Mouse (Mus musculus) small intestine, adult 2 months (tissue): ENCODE measurements around the gene Crtc3. TPM values are rescaled to one million over a fixed set of nuclear protein-coding genes. Genes with fewer than 3 reads are reported as not detected.
A peak's percentile ranks its signal among the peaks of the same experiment; 100 is the strongest.

ENCODE experiments used
- H3K27ac ChIP-seq: fragments of 200-500 bp; 2 replicates; pipeline ENCODE4 v1.5.1; 2012; ENCODE audit warnings: low read depth, low read length, control low read depth, inconsistent platforms; ENCODE audit not compliant: insufficient read depth
- H3K27me3 ChIP-seq: fragments of 200-500 bp; 2 replicates; pipeline ENCODE4 v1.6.1; 2012; ENCODE audit warnings: mild to moderate bottlenecking, moderate library complexity, low read length, inconsistent platforms; ENCODE audit not compliant: control insufficient read depth, insufficient read depth
- H3K36me3 ChIP-seq: fragments of 200-500 bp; 2 replicates; pipeline ENCODE4 v1.6.1; 2012; ENCODE audit warnings: mild to moderate bottlenecking, low read length, control low read depth, inconsistent platforms; ENCODE audit not compliant: control insufficient read depth, insufficient read depth
- H3K4me1 ChIP-seq: fragments of 200-500 bp; 2 replicates; pipeline ENCODE4 v1.6.1; 2012; ENCODE audit warnings: low read length, inconsistent platforms, mixed read lengths; ENCODE audit not compliant: control insufficient read depth, insufficient read depth, insufficient read length
- H3K4me3 ChIP-seq: fragments of 200-500 bp; 2 replicates; pipeline ENCODE4 v1.5.1; 2012; ENCODE audit warnings: low read depth, mild to moderate bottlenecking, control low read depth, inconsistent platforms, low read length, moderate library complexity
- CTCF ChIP-seq: fragments of 200-500 bp; IDR thresholded peaks from 2 replicates; pipeline ENCODE4 v1.5.1; 2012; ENCODE audit warnings: low read depth, mild to moderate bottlenecking, control low read depth, inconsistent platforms, low read length, moderate library complexity, mixed read lengths; ENCODE audit not compliant: insufficient replicate concordance, insufficient read length; ENCODE audit errors: extremely low read depth
- POLR2A ChIP-seq: fragments of 200-500 bp; IDR thresholded peaks from 2 replicates; pipeline ENCODE4 v1.6.1; 2012; ENCODE audit warnings: low read depth, mild to moderate bottlenecking, control low read depth, inconsistent platforms, low read length, moderate library complexity
- WGBS: fragments of 180-500 bp; shearing (Covaris S2); methylation state at CpG from one replicate; pipeline ENCODE4 v1.1.7; 2018; 5-methylcytosine and 5-hydroxymethylcytosine counted together
- polyA plus RNA-seq: library from polyadenylated mRNA; depleted of rRNA; stranded (reverse); fragments of >200 nt; gene quantifications from 2 replicates; pipeline ENCODE4 v1.2.3, GENCODE M21; 2012; rRNA removed

The Crtc3 gene
- 11.0 and 15.7 TPM in 2 replicates for polyA plus RNA-seq

DNA sequence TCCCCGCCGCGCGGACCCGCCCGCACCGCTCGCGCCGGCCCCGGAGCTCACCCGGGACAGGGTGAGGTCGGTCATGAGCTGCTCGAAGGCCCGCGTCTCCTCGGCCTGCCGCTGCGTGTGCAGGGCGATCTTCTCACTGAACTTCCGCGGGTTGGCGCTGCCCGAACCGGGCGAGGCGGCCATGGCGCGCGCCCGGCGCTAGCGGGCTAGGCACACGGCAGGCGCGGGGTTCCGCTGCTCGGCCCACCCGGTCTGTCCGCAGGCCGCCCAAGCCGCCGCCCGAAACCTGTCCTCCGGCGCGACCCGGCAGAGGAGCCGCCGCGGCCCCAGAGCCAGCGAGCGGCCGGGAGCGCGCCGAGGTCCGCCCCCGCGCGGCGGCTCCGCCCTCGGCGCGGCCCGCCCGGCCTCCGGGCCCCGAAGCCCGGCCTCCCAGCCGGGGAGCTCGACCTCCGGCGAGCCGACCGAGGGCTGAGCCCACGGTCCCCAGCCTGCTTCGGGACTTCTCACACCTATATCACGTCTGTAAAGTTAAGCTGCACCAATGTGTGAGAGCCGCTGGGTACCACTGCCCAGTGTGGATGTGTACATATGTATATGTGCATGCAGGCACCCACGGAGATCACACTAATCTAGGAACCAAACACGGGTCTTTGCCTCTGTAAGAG is at the start of gene Crtc3:
Gene Crtc3, minus strand, starts transcription at position 322 of the 665 bp plus-strand sequence.
- TF ChIP-seq CTCF (no peak), POLR2A (peak; percentile 37; the same call in 1 of the 2 replicates)

DNA sequence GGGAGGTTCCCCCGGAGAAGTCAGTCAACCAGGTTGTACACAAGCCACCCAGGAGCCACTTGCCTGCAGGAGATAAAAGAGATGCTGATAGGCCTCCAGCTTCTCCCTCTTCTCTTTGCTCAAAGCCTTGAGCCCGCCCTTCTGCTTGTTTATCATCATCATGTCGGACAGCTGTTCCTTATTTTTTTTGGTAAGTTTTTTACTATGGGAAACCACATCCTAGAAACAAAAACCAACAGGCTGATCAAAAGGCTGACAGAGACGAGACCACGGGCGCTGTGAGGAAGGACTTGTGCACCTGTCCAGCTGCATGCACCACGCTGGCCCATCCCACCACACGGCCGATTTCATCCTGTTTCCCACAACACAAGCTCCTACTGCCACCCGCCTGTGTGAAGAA is 47.5 kb upstream of the Crtc3 start:
- Histone ChIP-seq H3K4me1 (no peaks in the 10 kb centered on the region), H3K27ac (no peak overlapping the region), H3K27me3 (no peaks in the 10 kb centered on the region), H3K4me3 (no peak overlapping the region), H3K36me3 (peaks cover 82% of the 10 kb centered on the region)
- WGBS = 82% methylated on average over 10 of the region's 10 CpGs
- TF ChIP-seq POLR2A (no peak), CTCF (no peak)

More for the DNA sequence above, at the start of gene Crtc3:
- under 1% methylated on average over 83 of the region's 83 CpGs for WGBS
- Histone ChIP-seq H3K4me1 (peaks cover 5% of the 10 kb centered on the region; the same call in 1 of the 2 replicates), H3K4me3 (peak within 1 kb of the TSS; percentile 97), H3K36me3 (no peaks in the 10 kb centered on the region), H3K27me3 (no peaks in the 10 kb centered on the region), H3K27ac (peak within 1 kb of the TSS; percentile 92)

DNA sequence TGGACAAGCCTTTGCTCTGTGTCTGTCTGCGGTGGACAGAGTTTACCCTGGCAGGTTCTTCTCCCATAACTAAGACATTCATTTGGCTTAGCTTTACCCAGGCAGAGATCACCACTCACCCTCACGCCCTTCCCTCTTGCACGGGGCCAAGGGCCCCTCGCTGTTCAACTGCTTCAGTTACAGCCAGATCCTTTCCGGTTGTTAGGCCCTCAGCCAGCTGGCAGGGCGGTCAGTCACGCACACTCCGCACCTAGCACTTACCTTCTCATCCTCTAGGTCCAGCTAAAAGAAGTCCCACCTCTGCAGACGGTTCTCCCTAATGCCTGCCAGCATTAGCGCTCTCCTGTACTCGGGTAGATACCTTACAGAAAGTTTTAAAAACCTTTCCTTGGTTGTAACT is 44.3 kb upstream of the Crtc3 start:
- Histone ChIP-seq H3K4me3 (no peak overlapping the region), H3K4me1 (no peaks in the 10 kb centered on the region), H3K36me3 (peaks cover 83% of the 10 kb centered on the region), H3K27me3 (no peaks in the 10 kb centered on the region), H3K27ac (no peak overlapping the region)
- no peak for TF ChIP-seq POLR2A
- no peak for TF ChIP-seq CTCF
- WGBS = 82% methylated on average over 11 of the region's 11 CpGs

DNA sequence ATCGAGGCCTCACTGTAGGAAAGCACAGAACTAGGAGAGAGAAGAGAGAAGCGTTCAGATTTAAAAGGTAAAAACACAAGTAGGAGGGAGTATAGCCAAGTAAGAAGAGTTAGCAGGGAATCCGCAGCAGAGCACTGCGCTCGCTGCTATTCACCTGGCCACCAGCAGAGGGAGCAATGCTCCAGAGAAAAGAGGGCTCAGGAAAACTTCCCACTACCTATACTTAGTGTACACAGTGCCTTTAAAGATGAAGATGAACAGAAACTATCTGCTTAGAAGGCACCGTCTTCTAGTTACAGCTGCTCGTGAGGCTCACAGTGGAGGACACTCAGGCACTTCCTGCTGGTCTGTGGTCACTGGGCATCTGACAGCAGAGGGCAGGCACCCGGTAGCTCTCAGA is 41.0 kb upstream of the Crtc3 start:
- H3K4me3 ChIP-seq = no peak overlapping the region
- H3K36me3 ChIP-seq = peaks cover 82% of the 10 kb centered on the region

DNA sequence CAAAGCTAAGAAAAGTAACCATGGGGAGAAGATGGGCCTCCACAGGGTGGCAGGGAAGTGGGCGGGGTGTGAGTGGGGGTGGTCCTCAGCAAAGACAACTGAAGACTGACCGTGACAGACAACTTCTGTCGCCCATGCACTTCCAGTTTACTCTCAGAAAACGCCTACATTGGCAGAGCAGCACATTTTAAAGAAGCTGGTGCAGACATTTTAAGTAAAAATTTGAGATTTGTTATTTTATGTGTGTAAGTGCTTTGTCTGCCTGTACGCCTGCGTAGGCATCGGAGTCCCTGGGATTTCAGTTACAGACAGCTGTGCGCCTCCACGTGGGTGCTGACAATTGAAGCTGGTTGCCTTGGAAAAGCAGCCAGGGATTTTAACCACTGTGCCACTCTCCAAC is 32.4 kb upstream of the Crtc3 start:
- no peaks in the 10 kb centered on the region for H3K27me3 ChIP-seq
- 85% methylated on average over 9 of the region's 9 CpGs for WGBS
- no peaks in the 10 kb centered on the region for H3K4me1 ChIP-seq
- TF ChIP-seq POLR2A = no peak
- no peak for TF ChIP-seq CTCF
- H3K4me3 ChIP-seq = no peak overlapping the region
- no peak overlapping the region for H3K27ac ChIP-seq
- peaks cover 85% of the 10 kb centered on the region for H3K36me3 ChIP-seq

More for the DNA sequence above, 41.0 kb upstream of the Crtc3 start:
- TF ChIP-seq CTCF (peak; percentile 98), POLR2A (no peak)
- H3K4me1 ChIP-seq = no peaks in the 10 kb centered on the region
- no peak overlapping the region for H3K27ac ChIP-seq
- WGBS = 25% methylated on average over 8 of the region's 8 CpGs
- H3K27me3 ChIP-seq = no peaks in the 10 kb centered on the region

DNA sequence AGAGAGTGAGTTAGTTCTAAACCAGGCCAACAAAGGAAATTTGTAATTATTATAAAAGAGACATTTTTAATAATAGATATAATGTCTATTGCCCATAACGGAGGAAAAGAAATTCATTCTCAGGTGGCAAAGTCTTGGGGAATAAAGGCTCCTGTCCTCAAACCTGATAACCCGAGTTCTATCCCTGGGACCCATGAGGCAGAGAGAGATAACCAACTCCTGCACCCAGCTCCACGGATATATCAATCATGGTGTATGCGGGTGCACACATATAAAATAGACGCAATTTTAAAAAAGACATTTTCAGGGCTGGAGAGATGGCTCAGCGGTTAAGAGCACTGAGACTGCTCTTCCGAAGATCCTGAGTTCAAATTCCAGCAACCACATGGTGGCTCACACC is 30.9 kb upstream of the Crtc3 start:
- H3K4me3 ChIP-seq = no peak overlapping the region
- no peak overlapping the region for H3K27ac ChIP-seq
- TF ChIP-seq POLR2A (no peak), CTCF (no peak)
- H3K4me1 ChIP-seq = no peaks in the 10 kb centered on the region
- WGBS = 94% methylated on average over 7 of the region's 7 CpGs
- no peaks in the 10 kb centered on the region for H3K27me3 ChIP-seq
- peaks cover 86% of the 10 kb centered on the region for H3K36me3 ChIP-seq

DNA sequence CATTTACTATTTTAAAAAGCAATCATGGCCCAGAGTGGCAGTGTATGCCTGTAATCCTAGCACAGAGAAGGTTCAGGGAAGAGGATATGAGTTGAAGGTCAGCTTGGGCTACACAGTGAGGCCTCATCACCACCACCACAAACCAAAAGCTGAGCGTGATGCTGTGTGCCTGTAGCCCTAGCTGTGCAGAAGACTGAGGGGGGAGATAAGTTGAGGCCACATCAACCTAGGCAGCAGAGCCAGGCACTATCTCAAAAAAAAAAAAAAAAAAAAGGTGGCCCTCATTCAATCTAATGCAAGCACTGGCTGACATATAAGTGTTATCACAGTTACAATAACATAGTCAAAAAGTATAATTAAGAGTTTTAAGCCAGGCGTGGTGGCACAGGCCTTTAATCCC is 30.4 kb upstream of the Crtc3 start:
- 93% methylated on average over 2 of the region's 2 CpGs for WGBS
- H3K27me3 ChIP-seq = no peaks in the 10 kb centered on the region

DNA sequence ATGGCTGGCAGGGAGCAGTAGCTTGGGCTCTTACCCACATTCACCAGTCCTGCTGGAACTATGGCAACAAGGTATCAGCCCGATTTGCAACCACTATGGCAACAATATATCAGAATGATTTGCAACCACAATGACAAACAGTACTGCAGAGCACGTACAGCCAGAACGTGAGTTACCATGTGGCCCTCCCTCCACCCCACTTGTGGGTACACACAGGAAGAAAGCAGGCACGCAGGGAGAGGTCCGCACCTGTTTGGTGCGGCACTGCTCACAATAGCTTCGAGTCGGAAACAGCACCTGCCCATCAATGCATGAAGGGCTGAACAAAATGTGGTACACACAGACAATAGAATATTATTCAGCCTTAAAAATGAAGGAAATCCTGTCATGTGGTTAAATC is 29.8 kb upstream of the Crtc3 start:
- 85% methylated on average over 8 of the region's 8 CpGs for WGBS

More for the DNA sequence above, 30.4 kb upstream of the Crtc3 start:
- Histone ChIP-seq H3K4me1 (no peaks in the 10 kb centered on the region), H3K27ac (no peak overlapping the region), H3K4me3 (no peak overlapping the region), H3K36me3 (peaks cover 84% of the 10 kb centered on the region)
- TF ChIP-seq CTCF = no peak
- no peak for TF ChIP-seq POLR2A

More for the DNA sequence above, 29.8 kb upstream of the Crtc3 start:
- H3K4me1 ChIP-seq = no peaks in the 10 kb centered on the region
- TF ChIP-seq POLR2A (no peak), CTCF (no peak)
- H3K27me3 ChIP-seq = no peaks in the 10 kb centered on the region
- no peak overlapping the region for H3K4me3 ChIP-seq
- H3K36me3 ChIP-seq = peaks cover 83% of the 10 kb centered on the region
- no peak overlapping the region for H3K27ac ChIP-seq
